Mouse (Mus musculus) small intestine, adult 2 months (tissue): ENCODE results near the gene Calcb.

Experiments used
- CTCF ChIP-seq: fragments of 200-500 bp; IDR thresholded peaks from 2 replicates; pipeline ENCODE4 v1.5.1; 2012; ENCODE audit warnings: low read depth, mild to moderate bottlenecking, control low read depth, inconsistent platforms, low read length, moderate library complexity, mixed read lengths; ENCODE audit not compliant: insufficient replicate concordance, insufficient read length; ENCODE audit errors: extremely low read depth
- POLR2A ChIP-seq: fragments of 200-500 bp; IDR thresholded peaks from 2 replicates; pipeline ENCODE4 v1.6.1; 2012; ENCODE audit warnings: low read depth, mild to moderate bottlenecking, control low read depth, inconsistent platforms, low read length, moderate library complexity

DNA sequence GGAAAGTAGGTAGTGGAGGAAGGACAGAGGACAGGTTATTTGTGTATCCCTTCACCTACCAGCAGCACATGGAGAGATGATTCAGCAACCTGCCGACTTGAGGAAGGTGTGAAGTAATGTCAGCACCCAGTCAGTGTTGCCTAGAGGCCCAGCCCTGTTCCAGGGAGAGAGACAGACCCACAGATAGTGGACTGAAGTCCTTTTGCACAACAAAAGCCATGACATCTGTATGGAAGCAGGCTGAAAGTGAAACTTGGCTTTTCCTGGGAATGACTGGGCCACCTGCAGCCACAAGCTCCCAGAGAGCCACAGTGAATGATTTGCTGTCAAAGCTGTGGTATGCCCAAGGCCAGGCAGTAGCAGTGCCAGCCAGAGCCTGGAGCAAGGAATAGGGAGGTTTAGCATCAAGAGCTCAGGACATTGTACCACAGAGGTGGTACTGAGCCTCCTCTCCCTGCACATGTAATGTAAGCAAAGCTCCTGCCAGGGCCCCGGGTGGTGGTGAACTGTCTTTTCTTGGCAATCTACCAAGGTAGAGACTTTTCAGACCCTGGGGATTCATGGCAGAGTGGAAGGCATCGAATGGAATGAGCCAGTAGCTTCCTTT is 26.3 kb downstream of the Calcb start:
- TF ChIP-seq POLR2A (no peak), CTCF (no peak)
